Mouse (Mus musculus) megakaryocyte, embryonic 14.5 days (primary cell): ENCODE data around the gene Grm8.

Experiments used
- FLI1 ChIP-seq: IDR thresholded peaks from 2 replicates; pipeline ENCODE4 v1.6.1; 2012; ENCODE audit warnings: low read length, inconsistent platforms, mixed read lengths
- GATA1 ChIP-seq: IDR thresholded peaks from 3 replicates; pipeline ENCODE4 v1.6.1; 2012; ENCODE audit warnings: mixed read lengths, low read length, inconsistent platforms, borderline replicate concordance

GRCm38 (mm10) chr6:27963887-27964286 lies 171.1 kb downstream of the Grm8 start:
- TF ChIP-seq GATA1 (no peak), FLI1 (no peak)
